Comparison of ENCODE assay signal across 25 mouse cellular contexts in genomic region chr3:86651006-86651405, GRCm38 (mm10).
DNase-seq lines count a peak whose midpoint lies in the region; ATAC-seq and TF ChIP-seq lines count a peak whose summit lies in the region.
"Had no signal": no experiment of that assay in that cellular context is flagged by ENCODE, and none has a peak within 500 bp of the region (broad histone marks: within the 10 kb centered on the region; RNA-seq: fewer than 3 reads in every experiment).

No protein-coding gene starts in this region.

- no peak for ATAC-seq in forebrain, embryonic 14.5 days
- no peak for ATAC-seq in hindbrain, postnatal 0 days
- ATAC-seq: activated CD4-positive, CD25-positive, alpha-beta regulatory T cell, adult 4 months; CD4-positive, CD25-positive, alpha-beta regulatory T cell, adult 4 months; forebrain, embryonic 13.5 days; forebrain, embryonic 16.5 days; Patski had no signal

- no peaks in the 10 kb centered on the region for H3K27me3 ChIP-seq in forebrain, embryonic 14.5 days (replicated peaks; ENCODE audit: control insufficient read depth, insufficient read depth, low read length)
- H3K27me3 ChIP-seq in forebrain, embryonic 10.5 days (ENCODE audit: poor library complexity, severe bottlenecking) = no peaks in the 10 kb centered on the region
- no peaks in the 10 kb centered on the region for H3K27me3 ChIP-seq in hindbrain, postnatal 0 days (ENCODE audit: insufficient read depth, low read length)
- no peaks in the 10 kb centered on the region for H3K27me3 ChIP-seq in hindbrain, embryonic 10.5 days (ENCODE audit: insufficient read depth, poor library complexity, severe bottlenecking)
- H3K27me3 ChIP-seq in thymus, adult 2 months (ENCODE audit: control insufficient read depth, insufficient read depth, low read length) = no peaks in the 10 kb centered on the region
- H3K27me3 ChIP-seq: CH12.LX; embryonic facial prominence, embryonic 12.5 days; forebrain, embryonic 13.5 days; Patski had no signal

- 59% methylated on average over 3 of the region's 3 CpGs for WGBS in forebrain, embryonic 14.5 days
- 72% methylated on average over 3 of the region's 3 CpGs for WGBS in forebrain, embryonic 10.5 days
- 59% methylated on average over 3 of the region's 3 CpGs for WGBS in hindbrain, postnatal 0 days
- 73% methylated on average over 3 of the region's 3 CpGs for WGBS in hindbrain, embryonic 10.5 days
- WGBS in thymus, adult 2 months = 90% methylated on average over 3 of the region's 3 CpGs

- no peak overlapping the region for H3K27ac ChIP-seq in forebrain, embryonic 14.5 days (ENCODE audit: low read depth, low read length)
- H3K27ac ChIP-seq in forebrain, embryonic 10.5 days = no peak overlapping the region
- no peak overlapping the region for H3K27ac ChIP-seq in hindbrain, postnatal 0 days
- H3K27ac ChIP-seq in hindbrain, embryonic 10.5 days = no peak overlapping the region
- no peak overlapping the region for H3K27ac ChIP-seq in thymus, adult 2 months (ENCODE audit: control insufficient read depth, insufficient read depth, low read length)
- H3K27ac ChIP-seq: embryonic facial prominence, embryonic 10.5 days; embryonic facial prominence, embryonic 12.5 days; forebrain, embryonic 13.5 days had no signal

- no peak overlapping the region for H3K4me3 ChIP-seq in forebrain, embryonic 14.5 days (ENCODE audit: low read depth, low read length)
- H3K4me3 ChIP-seq in forebrain, embryonic 10.5 days = no peak overlapping the region
- H3K4me3 ChIP-seq in hindbrain, postnatal 0 days (ENCODE audit: low read length) = no peak overlapping the region
- H3K4me3 ChIP-seq in hindbrain, embryonic 10.5 days = no peak overlapping the region
- no peak overlapping the region for H3K4me3 ChIP-seq in thymus, adult 2 months (ENCODE audit: control insufficient read depth, insufficient read depth, low read length)
- H3K4me3 ChIP-seq: embryonic facial prominence, embryonic 10.5 days; embryonic facial prominence, embryonic 12.5 days; forebrain, embryonic 13.5 days had no signal

- peak; percentile 5 for DNase-seq in forebrain, embryonic 14.5 days (ENCODE audit: low spot score)
- no peak for DNase-seq in forebrain, embryonic 10.5 days (ENCODE audit: extremely low spot score, low spot score)
- DNase-seq in hindbrain, postnatal 0 days (ENCODE audit: low spot score) = peak; percentile 6
- no peak for DNase-seq in hindbrain, embryonic 10.5 days (ENCODE audit: low spot score)
- peak; percentile 17 for DNase-seq in thymus, postnatal 0 days (ENCODE audit: low spot score)
- no peak for DNase-seq in thymus, adult 2 months
- DNase-seq in kidney, adult 8-10 months = no peak
- DNase-seq: adrenal gland, adult 8-10 months; adrenal gland, postnatal 14 days; adrenal gland, postnatal 36 days; B cell, adult 2 months; cerebellum, adult 11-12 months; cerebellum, adult 2 months; cerebellum, adult 9-10 months; cerebellum, postnatal 10 days; cerebellum, postnatal 25 days had no signal

- H3K9ac ChIP-seq in forebrain, embryonic 14.5 days (ENCODE audit: low read length) = no peak overlapping the region
- no peak overlapping the region for H3K9ac ChIP-seq in hindbrain, postnatal 0 days (replicated peaks; ENCODE audit: low read length)
- H3K9ac ChIP-seq: embryonic facial prominence, embryonic 12.5 days; forebrain, embryonic 13.5 days had no signal

- H3K9me3 ChIP-seq in forebrain, embryonic 14.5 days (replicated peaks; ENCODE audit: control insufficient read depth, low read length) = no peaks in the 10 kb centered on the region
- no peaks in the 10 kb centered on the region for H3K9me3 ChIP-seq in forebrain, embryonic 10.5 days
- H3K9me3 ChIP-seq in hindbrain, postnatal 0 days (ENCODE audit: low read length) = no peaks in the 10 kb centered on the region
- no peaks in the 10 kb centered on the region for H3K9me3 ChIP-seq in hindbrain, embryonic 10.5 days
- H3K9me3 ChIP-seq: embryonic facial prominence, embryonic 10.5 days; embryonic facial prominence, embryonic 12.5 days; forebrain, embryonic 13.5 days; G1E had no signal

- TF ChIP-seq CTCF in hindbrain, postnatal 0 days (IDR thresholded peaks at IDR 0.05; ENCODE audit: low read depth) = no peak
- no peak for TF ChIP-seq CTCF in thymus, adult 2 months (IDR thresholded peaks at IDR 0.05; ENCODE audit: borderline replicate concordance, control insufficient read depth, extremely low read depth, insufficient read depth, low read length, poor library complexity)

- no peaks in the 10 kb centered on the region for H3K4me1 ChIP-seq in forebrain, embryonic 14.5 days (ENCODE audit: control insufficient read depth, insufficient read depth, low read length)
- no peaks in the 10 kb centered on the region for H3K4me1 ChIP-seq in forebrain, embryonic 10.5 days
- no peaks in the 10 kb centered on the region for H3K4me1 ChIP-seq in hindbrain, postnatal 0 days (ENCODE audit: insufficient read depth, low read length)
- no peaks in the 10 kb centered on the region for H3K4me1 ChIP-seq in hindbrain, embryonic 10.5 days (replicated peaks)
- no peaks in the 10 kb centered on the region for H3K4me1 ChIP-seq in thymus, adult 2 months (replicated peaks; ENCODE audit: control insufficient read depth, insufficient read depth, low read length)
- H3K4me1 ChIP-seq: embryonic facial prominence, embryonic 12.5 days; forebrain, embryonic 13.5 days had no signal

- H3K36me3 ChIP-seq in forebrain, embryonic 14.5 days (ENCODE audit: control insufficient read depth, insufficient read depth, low read length) = no peaks in the 10 kb centered on the region
- no peaks in the 10 kb centered on the region for H3K36me3 ChIP-seq in forebrain, embryonic 10.5 days (replicated peaks)
- no peaks in the 10 kb centered on the region for H3K36me3 ChIP-seq in hindbrain, postnatal 0 days (ENCODE audit: insufficient read depth, low read length)
- H3K36me3 ChIP-seq in hindbrain, embryonic 10.5 days = no peaks in the 10 kb centered on the region
- H3K36me3 ChIP-seq in thymus, adult 2 months (ENCODE audit: control insufficient read depth, insufficient read depth, low read length) = no peaks in the 10 kb centered on the region
- H3K36me3 ChIP-seq: embryonic facial prominence, embryonic 10.5 days; embryonic facial prominence, embryonic 12.5 days; G1E had no signal

- no peak for TF ChIP-seq POLR2A in thymus, adult 2 months (IDR thresholded peaks at IDR 0.05; ENCODE audit: control insufficient read depth, extremely low read depth, insufficient read depth, low read length, poor library complexity)

- H3K4me2 ChIP-seq in forebrain, embryonic 14.5 days (ENCODE audit: low read length) = no peak overlapping the region
- no peak overlapping the region for H3K4me2 ChIP-seq in hindbrain, postnatal 0 days (ENCODE audit: low read depth, low read length)
- H3K4me2 ChIP-seq: embryonic facial prominence, embryonic 12.5 days; forebrain, embryonic 13.5 days had no signal

Comparison
In these comparisons a context has a peak if more than half of its experiments do, and no peak if none do; other contexts are left out.
1. DNase-seq: peak in forebrain, embryonic 14.5 days (single experiment), hindbrain, postnatal 0 days (single experiment) and thymus, postnatal 0 days (single experiment); none in forebrain, embryonic 10.5 days (single experiment), hindbrain, embryonic 10.5 days (single experiment), thymus, adult 2 months (single experiment) and kidney, adult 8-10 months (0 of 2).